Mouse (Mus musculus) liver, postnatal 0 days (tissue): ENCODE results near the gene Ost4. TPM values are rescaled to one million over a fixed set of nuclear protein-coding genes. Genes with fewer than 3 reads are reported as not detected.

Source experiments
- ATAC-seq: fragments of 200-750 bp; cut with Nextera tagmentation; 2 replicates; pipeline ENCODE4 v1.8.0; 2017; ENCODE audit warnings: mild to moderate bottlenecking, moderate library complexity
- DNase-seq: peaks from one replicate; pipeline ENCODE4 v3.0.0-alpha.2; 2016
- H3K27ac ChIP-seq: fragments of 300-500 bp; sonication (generic); 2 replicates; pipeline ENCODE4 v1.5.1; 2014; ENCODE audit warnings: antibody characterized with exemption, moderate library complexity, mild to moderate bottlenecking, low read depth
- H3K27me3 ChIP-seq: fragments of 300-500 bp; sonication (generic); 2 replicates; pipeline ENCODE4 v1.6.1; 2014; ENCODE audit warnings: low read length, control low read depth, mixed read lengths; ENCODE audit not compliant: insufficient read depth
- H3K36me3 ChIP-seq: fragments of 300-500 bp; sonication (generic); replicated peaks from 2 replicates; pipeline ENCODE4 v1.6.1; 2014; ENCODE audit warnings: mild to moderate bottlenecking, control low read depth, low read length, moderate library complexity, mixed read lengths; ENCODE audit not compliant: insufficient read depth
- H3K4me1 ChIP-seq: fragments of 300-500 bp; sonication (generic); 2 replicates; pipeline ENCODE4 v1.6.1; 2014; ENCODE audit warnings: antibody characterized with exemption, mild to moderate bottlenecking, control low read depth; ENCODE audit not compliant: insufficient read depth
- H3K4me2 ChIP-seq: fragments of 300-500 bp; sonication (generic); 2 replicates; pipeline ENCODE4 v1.6.1; 2014; ENCODE audit warnings: low read depth, mild to moderate bottlenecking, low read length, moderate library complexity, mixed read lengths
- H3K4me3 ChIP-seq: fragments of 300-500 bp; sonication (generic); 2 replicates; pipeline ENCODE4 v1.5.1; 2014; ENCODE audit warnings: low read depth, low read length
- H3K9ac ChIP-seq: fragments of 300-500 bp; sonication (generic); replicated peaks from 2 replicates; pipeline ENCODE4 v1.6.1; 2014; ENCODE audit warnings: mild to moderate bottlenecking, moderate library complexity
- H3K9me3 ChIP-seq: fragments of 300-500 bp; sonication (generic); 2 replicates; pipeline ENCODE4 v1.6.1; 2016; ENCODE audit warnings: mild to moderate bottlenecking, control low read depth, low read length, mixed read lengths
- CTCF ChIP-seq: sonication (generic); IDR thresholded peaks from 2 replicates; pipeline ENCODE4 v1.5.1; 2016; ENCODE audit warnings: antibody characterized with exemption, low read depth
- EP300 ChIP-seq: IDR thresholded peaks from 2 replicates; pipeline ENCODE4 v1.6.1; 2016; ENCODE audit warnings: antibody characterized with exemption, low read depth, mild to moderate bottlenecking
- WGBS: fragments of 180-500 bp; shearing (Covaris S2); extraction: QIAGEN DNeasy Blood & Tissue Kit; methylation state at CpG from one replicate; pipeline ENCODE4 v1.1.7; 2014; ENCODE audit not compliant: insufficient replicate concordance; 5-methylcytosine and 5-hydroxymethylcytosine counted together
- polyA plus RNA-seq: library from polyadenylated mRNA; unstranded; fragments of >200 nt; fragmentation: Nextera tagmentation; extraction: Ambion mirVana; gene quantifications from 2 replicates; pipeline ENCODE4 v1.2.1, GENCODE M21; 2015

Gene Ost4
- polyA plus RNA-seq, 1 experiment from 2014 or later, result 277 TPM

GRCm38 (mm10) chr5:30943004-30943403 lies 35.4 kb upstream of the Ost4 start:
- no peaks in the 10 kb centered on the region for H3K9me3 ChIP-seq
- DNase-seq, result peak; percentile 50
- ATAC-seq, result no peak
- H3K4me1 ChIP-seq, result no peaks in the 10 kb centered on the region
- H3K4me3 ChIP-seq, result no peak overlapping the region
- H3K27ac ChIP-seq, result no peak overlapping the region
- no peak overlapping the region for H3K9ac ChIP-seq
- TF ChIP-seq CTCF, result peak; percentile 62
- TF ChIP-seq EP300, result no peak
- no peaks in the 10 kb centered on the region for H3K27me3 ChIP-seq
- no peak overlapping the region for H3K4me2 ChIP-seq
- 95% methylated on average over 2 of the region's 2 CpGs for WGBS
- H3K36me3 ChIP-seq, result no peaks in the 10 kb centered on the region

- no peak for DNase-seq
- Histone ChIP-seq H3K36me3 (0 out of 2 replicates have a peak, but pooled peaks cover 2% of the 10 kb centered on the region), H3K27ac (no peak overlapping the region), H3K9ac (no peak overlapping the region), H3K27me3 (no peaks in the 10 kb centered on the region), H3K4me3 (no peak overlapping the region), H3K4me1 (no peaks in the 10 kb centered on the region), H3K9me3 (no peaks in the 10 kb centered on the region), H3K4me2 (no peak overlapping the region)
- WGBS, result 80% methylated on average over 5 of the region's 5 CpGs
- no peak for TF ChIP-seq EP300
- peak; percentile 24; the same call in 1 of the 2 replicates for TF ChIP-seq CTCF
- ATAC-seq, result no peak
Observed at GRCm38 (mm10) chr5:30934725-30935461, 27.3 kb upstream of the Ost4 start.

- DNase-seq (no peak), ATAC-seq (no peak)
- H3K27ac ChIP-seq, result no peak overlapping the region
- no peak overlapping the region for H3K9ac ChIP-seq
- H3K4me1 ChIP-seq, result no peaks in the 10 kb centered on the region
- no peak overlapping the region for H3K4me2 ChIP-seq
- H3K4me3 ChIP-seq, result no peak overlapping the region
- H3K36me3 ChIP-seq, result peaks cover 2% of the 10 kb centered on the region; the same call in 1 of the 2 replicates
- H3K9me3 ChIP-seq, result no peaks in the 10 kb centered on the region
- 71% methylated on average over 5 of the region's 5 CpGs for WGBS
- no peaks in the 10 kb centered on the region for H3K27me3 ChIP-seq
- TF ChIP-seq EP300 (no peak), CTCF (no peak)
Observed at GRCm38 (mm10) chr5:30933705-30934104, 26.1 kb upstream of the Ost4 start.

GRCm38 (mm10) chr5:30931378-30931777 lies 23.8 kb upstream of the Ost4 start:
- TF ChIP-seq EP300 (no peak), CTCF (no peak)
- no peak overlapping the region for H3K4me2 ChIP-seq
- no peak for ATAC-seq
- no peak overlapping the region for H3K9ac ChIP-seq
- H3K27ac ChIP-seq, result no peak overlapping the region
- no peaks in the 10 kb centered on the region; the same call in 1 of the 2 replicates for H3K4me1 ChIP-seq
- no peak overlapping the region for H3K4me3 ChIP-seq
- peaks cover 6% of the 10 kb centered on the region; the same call in 1 of the 2 replicates for H3K36me3 ChIP-seq
- no peaks in the 10 kb centered on the region for H3K9me3 ChIP-seq
- no peaks in the 10 kb centered on the region for H3K27me3 ChIP-seq
- DNase-seq, result no peak
- 68% methylated on average over 4 of the region's 4 CpGs for WGBS

GRCm38 (mm10) chr5:30930846-30931245 lies 23.3 kb upstream of the Ost4 start:
- TF ChIP-seq EP300 (no peak), CTCF (no peak)
- H3K27me3 ChIP-seq, result no peaks in the 10 kb centered on the region
- no peak overlapping the region for H3K4me2 ChIP-seq
- no peaks in the 10 kb centered on the region for H3K9me3 ChIP-seq
- H3K27ac ChIP-seq, result no peak overlapping the region
- H3K4me3 ChIP-seq, result no peak overlapping the region
- no peak for ATAC-seq
- H3K36me3 ChIP-seq, result peaks cover 6% of the 10 kb centered on the region; the same call in 1 of the 2 replicates
- no peaks in the 10 kb centered on the region; the same call in 1 of the 2 replicates for H3K4me1 ChIP-seq
- no peak for DNase-seq
- no peak overlapping the region for H3K9ac ChIP-seq
- 78% methylated on average over 6 of the region's 6 CpGs for WGBS

- Histone ChIP-seq H3K9me3 (no peaks in the 10 kb centered on the region), H3K9ac (no peak overlapping the region), H3K4me1 (no peaks in the 10 kb centered on the region; the same call in 1 of the 2 replicates), H3K4me3 (no peak overlapping the region), H3K36me3 (peaks cover 6% of the 10 kb centered on the region; the same call in 1 of the 2 replicates), H3K27me3 (no peaks in the 10 kb centered on the region), H3K27ac (no peak overlapping the region), H3K4me2 (no peak overlapping the region)
- DNase-seq (peak; percentile 72), ATAC-seq (no peak)
- WGBS, result 51% methylated on average over 4 of the region's 4 CpGs
- TF ChIP-seq CTCF (peak; percentile 73), EP300 (no peak)
Observed at GRCm38 (mm10) chr5:30930121-30930520, 22.5 kb upstream of the Ost4 start.
